Mouse (Mus musculus) cerebellum, adult 2 months (tissue): Measurements from ENCODE around the gene Atad5.

Experiments used
- CTCF ChIP-seq: fragments of 200-500 bp; IDR thresholded peaks from 2 replicates; pipeline ENCODE4 v1.5.1; 2011; ENCODE audit warnings: low read depth, mild to moderate bottlenecking, control low read depth, low read length, moderate library complexity, borderline replicate concordance; ENCODE audit not compliant: insufficient read depth
- POLR2A ChIP-seq: fragments of 200-500 bp; IDR thresholded peaks from 2 replicates; pipeline ENCODE4 v1.6.1; 2011; ENCODE audit warnings: low read length, control low read depth, borderline replicate concordance; ENCODE audit not compliant: insufficient read depth

DNA sequence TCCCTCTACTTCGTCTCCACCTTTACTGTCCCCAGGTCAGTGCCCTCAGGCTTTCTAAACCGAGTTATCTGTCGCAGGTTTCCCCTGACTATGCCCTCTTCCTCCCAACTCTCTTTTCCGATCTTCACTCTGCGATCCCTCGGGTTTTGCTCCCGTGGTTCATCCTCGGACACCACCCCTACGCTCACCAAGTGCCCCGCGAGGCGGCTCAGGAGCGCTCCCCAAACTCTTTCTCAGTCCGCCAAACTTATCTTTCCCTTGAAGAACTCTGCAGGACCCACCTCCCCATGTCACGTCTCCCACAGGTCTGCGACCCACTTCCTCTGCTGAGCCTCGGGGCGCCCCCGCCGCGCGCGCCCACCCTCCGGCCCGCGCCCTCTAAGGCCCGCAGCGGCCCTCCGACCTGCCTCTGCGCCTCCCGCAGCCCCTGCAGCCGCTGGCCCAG is 8.8 kb upstream of the Atad5 start:
- no peak for TF ChIP-seq POLR2A
- no peak for TF ChIP-seq CTCF
